Mouse (Mus musculus) CH12.LX (cell line): ENCODE results near the gene Fam193a. TPM values are rescaled to one million over a fixed set of nuclear protein-coding genes. Genes with fewer than 3 reads are reported as not detected.

Experiments used
- DNase-seq: peaks from one replicate; pipeline ENCODE4 v3.0.0-alpha.2; 2013; ENCODE audit errors: extremely low read depth
- H3K27ac ChIP-seq: 2 replicates; pipeline ENCODE4 v1.5.1; 2012; ENCODE audit warnings: low read depth, mild to moderate bottlenecking, control low read depth, moderate library complexity; ENCODE audit not compliant: insufficient read depth
- H3K27me3 ChIP-seq: replicated peaks from 2 replicates; pipeline ENCODE3; 2012; ENCODE audit warnings: inconsistent platforms
- H3K36me3 ChIP-seq, 2 experiments: replicated peaks in 1 of 2; 2 replicates each; pipeline versions ENCODE3 to v1.6.1; 2012; ENCODE audit warnings: inconsistent platforms in 1 of 2, low read length in 1 of 2, mild to moderate bottlenecking in 1 of 2, mixed read lengths in 1 of 2, moderate library complexity in 1 of 2; ENCODE audit not compliant: control insufficient read depth in 1 of 2, insufficient read depth in 1 of 2
- H3K4me1 ChIP-seq, 2 experiments: 2 replicates each; pipeline ENCODE4 v1.6.1; 2012; ENCODE audit warnings: inconsistent platforms in 1 of 2, moderate library complexity in 1 of 2; ENCODE audit not compliant: insufficient read depth in 2 of 2, control insufficient read depth in 1 of 2
- H3K4me2 ChIP-seq: 2 replicates; pipeline ENCODE4 v1.6.1; 2012; ENCODE audit warnings: low read depth, mild to moderate bottlenecking, control low read depth; ENCODE audit not compliant: poor library complexity, insufficient read depth, severe bottlenecking
- H3K4me3 ChIP-seq, 3 experiments: fragments of 150-350 bp in 1 of 3; sonication (generic) in 1 of 3; replicated peaks in 1 of 3; 2 replicates each; pipeline versions ENCODE3 to v1.5.1; 2011 to 2012; ENCODE audit warnings: low read depth in 2 of 3, low read length in 2 of 3, mild to moderate bottlenecking in 2 of 3, moderate library complexity in 2 of 3, control low read depth in 1 of 3, improper control_type of control experiment in 1 of 3, inconsistent platforms in 1 of 3, mixed read lengths in 1 of 3; ENCODE audit not compliant: poor library complexity in 1 of 3
- H3K79me2 ChIP-seq: replicated peaks from 2 replicates; pipeline ENCODE4 v1.6.1; 2012; ENCODE audit warnings: mild to moderate bottlenecking, moderate library complexity; ENCODE audit not compliant: control insufficient read depth, poor library complexity, insufficient read depth, severe bottlenecking; ENCODE audit errors: extremely low read depth
- H3K9ac ChIP-seq: 2 replicates; pipeline ENCODE4 v1.6.1; 2012; ENCODE audit warnings: low read depth, mild to moderate bottlenecking, control low read depth, moderate library complexity; ENCODE audit not compliant: insufficient read depth
- H3K9me3 ChIP-seq: replicated peaks from 2 replicates; pipeline ENCODE3; 2012; ENCODE audit warnings: low read length, inconsistent platforms, mixed read lengths
- CTCF ChIP-seq, 2 experiments: IDR thresholded peaks in 1 of 2; conservative IDR thresholded peaks in 1 of 2; 2 replicates each; pipeline ENCODE4 v1.5.1; 2011 to 2012; ENCODE audit warnings: low read depth in 2 of 2, low read length in 2 of 2, improper control_type of control experiment in 1 of 2, inconsistent platforms in 1 of 2, mild to moderate bottlenecking in 1 of 2, moderate library complexity in 1 of 2
- E2F4 ChIP-seq: IDR thresholded peaks from 2 replicates; pipeline ENCODE4 v1.6.1; 2011; ENCODE audit warnings: low read depth, low read length, improper control_type of control experiment; ENCODE audit not compliant: insufficient replicate concordance
- HCFC1 ChIP-seq: IDR thresholded peaks from 2 replicates; pipeline ENCODE4 v1.6.1; 2012; ENCODE audit warnings: low read depth, mild to moderate bottlenecking, inconsistent platforms, low read length, improper control_type of control experiment
- JUN ChIP-seq: IDR thresholded peaks from 2 replicates; pipeline ENCODE4 v1.6.1; 2011; ENCODE audit warnings: low read depth, mild to moderate bottlenecking, low read length, improper control_type of control experiment, moderate library complexity; ENCODE audit not compliant: insufficient read depth
- JUND ChIP-seq: conservative IDR thresholded peaks from 2 replicates; pipeline ENCODE4 v1.6.1; 2011; ENCODE audit warnings: low read depth, low read length, improper control_type of control experiment
- KAT2A ChIP-seq: IDR thresholded peaks from 2 replicates; pipeline ENCODE4 v1.6.1; 2012; ENCODE audit warnings: low read length, improper control_type of control experiment, inconsistent platforms; ENCODE audit not compliant: insufficient replicate concordance
- MAX ChIP-seq: IDR thresholded peaks from 2 replicates; pipeline ENCODE4 v1.6.1; 2011; ENCODE audit warnings: low read length, improper control_type of control experiment
- MXI1 ChIP-seq: IDR thresholded peaks from 2 replicates; pipeline ENCODE4 v1.6.1; 2011; ENCODE audit warnings: mild to moderate bottlenecking, low read depth, low read length, improper control_type of control experiment
- NRF1 ChIP-seq: IDR thresholded peaks from 2 replicates; pipeline ENCODE4 v1.6.1; 2014; ENCODE audit warnings: low read depth, mild to moderate bottlenecking, inconsistent platforms, low read length, improper control_type of control experiment, moderate library complexity
- PAX5 ChIP-seq: IDR thresholded peaks from 2 replicates; pipeline ENCODE4 v1.6.1; 2012; ENCODE audit warnings: low read length, inconsistent platforms, mixed read lengths
- POLR2A ChIP-seq: IDR thresholded peaks from 2 replicates; pipeline ENCODE4 v1.6.1; 2011; ENCODE audit warnings: low read depth, mild to moderate bottlenecking, improper control_type of control experiment, low read length
- POLR2AphosphoS2 ChIP-seq: IDR thresholded peaks from 2 replicates; pipeline ENCODE4 v1.6.1; 2011; ENCODE audit warnings: low read depth, low read length, improper control_type of control experiment
- SIN3A ChIP-seq: IDR thresholded peaks from 2 replicates; pipeline ENCODE4 v1.6.1; 2012; ENCODE audit warnings: low read length, improper control_type of control experiment, inconsistent platforms
- SMC3 ChIP-seq: IDR thresholded peaks from 2 replicates; pipeline ENCODE4 v1.6.1; 2011; ENCODE audit warnings: low read depth, low read length, improper control_type of control experiment
- TBP ChIP-seq: conservative IDR thresholded peaks from 2 replicates; pipeline ENCODE4 v1.6.1; 2011; ENCODE audit warnings: low read depth, low read length, improper control_type of control experiment
- UBTF ChIP-seq: IDR thresholded peaks from 2 replicates; pipeline ENCODE4 v1.6.1; 2012; ENCODE audit warnings: low read depth, mild to moderate bottlenecking, inconsistent platforms, low read length, improper control_type of control experiment, moderate library complexity
- USF1 ChIP-seq: IDR thresholded peaks from 2 replicates; pipeline ENCODE4 v1.6.1; 2014; ENCODE audit warnings: low read depth, mild to moderate bottlenecking, inconsistent platforms, low read length, improper control_type of control experiment
- ZNF384 ChIP-seq: IDR thresholded peaks from 2 replicates; pipeline ENCODE4 v1.6.1; 2012; ENCODE audit warnings: low read depth, low read length, improper control_type of control experiment, inconsistent platforms
- dilution Hi-C: fragments of 300-500 bp; cut with MboI; formaldehyde crosslinking; loops from 2 replicates; pipeline ENCODE4 v1.14.3; 2020; ENCODE audit warnings: low sequenced_read_pairs; ENCODE audit not compliant: extremely low pct_unique_long_range_greater_than_20kb, extremely low pct_ligation_motif_present
- in situ Hi-C: fragments of 300-500 bp; cut with MboI; formaldehyde crosslinking; loops from 3 replicates; pipeline ENCODE4 v1.14.3; 2019; ENCODE audit warnings: low sequenced_read_pairs, low pct_ligation_motif_present, low pct_unique_long_range_greater_than_20kb, mixed read lengths
- polyA plus RNA-seq: library from polyadenylated mRNA; unstranded; fragments of >175 nt; gene quantifications from 2 replicates; pipeline ENCODE4 v1.2.1, GENCODE M21; 2012; ENCODE audit warnings: low read depth; ENCODE audit not compliant: insufficient read length
- total RNA-seq, 2 experiments: library from RNA; depleted of rRNA; stranded (reverse); fragments of 300-350 nt in 1 of 2; fragments of >200 nt in 1 of 2; gene quantifications; 2 replicates each; pipeline ENCODE4 v1.2.3; 2012 to 2014

The Fam193a gene
- total and polyA plus RNA-seq, 3 experiments, result 3.6 to 19.0 (median 8.5) TPM

DNA sequence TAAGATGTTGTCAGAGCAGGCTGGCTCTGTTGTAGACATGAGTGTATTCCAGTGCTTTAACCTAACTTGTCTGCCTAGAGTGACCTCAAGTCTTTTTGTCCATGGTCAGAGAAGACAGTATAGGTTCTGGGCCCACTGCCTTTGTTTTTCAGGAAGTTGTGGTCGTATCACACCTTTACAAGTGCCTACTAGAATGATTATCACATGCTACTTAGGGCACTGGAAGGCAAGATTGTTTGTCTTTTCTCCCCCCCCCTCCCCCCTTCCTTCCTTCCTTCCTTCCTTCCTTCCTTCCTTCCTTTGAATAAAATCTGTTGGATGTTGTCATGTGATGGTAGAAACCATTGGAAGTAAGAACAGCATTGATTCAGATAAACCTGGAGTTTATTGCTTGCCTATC lies 49.5 kb downstream of the Fam193a start:
- H3K4me2 ChIP-seq, result no peak overlapping the region
- no peak overlapping the region for H3K4me3 ChIP-seq
- H3K27me3 ChIP-seq, result no peaks in the 10 kb centered on the region
- no peak for DNase-seq
- no peak overlapping the region for H3K9ac ChIP-seq
- H3K9me3 ChIP-seq, result no peaks in the 10 kb centered on the region
- dilution Hi-C loops (no loop called here), in situ Hi-C loops (no loop called here)
- no peaks in the 10 kb centered on the region for H3K79me2 ChIP-seq
- peaks cover 12 to 40% of the 10 kb centered on the region in 2 experiments for H3K36me3 ChIP-seq
- H3K27ac ChIP-seq, result no peak overlapping the region
- no peak for TF ChIP-seq E2F4
- no peak for TF ChIP-seq KAT2A
- no peak for TF ChIP-seq MXI1
- no peak for TF ChIP-seq UBTF
- TF ChIP-seq JUN, result no peak
- TF ChIP-seq POLR2A, result no peak
- TF ChIP-seq CTCF (conservative IDR thresholded peaks at IDR 0.05 in 1 of 2, IDR thresholded peaks at IDR 0.05 in 1 of 2; ENCODE audit: low read depth in 2 of 2, low read length in 2 of 2), result no peak
- TF ChIP-seq SIN3A, result no peak
- no peak for TF ChIP-seq USF1
- peaks cover 0 to 12% of the 10 kb centered on the region in 2 experiments; a peak in 1 of 4 replicates for H3K4me1 ChIP-seq

DNA sequence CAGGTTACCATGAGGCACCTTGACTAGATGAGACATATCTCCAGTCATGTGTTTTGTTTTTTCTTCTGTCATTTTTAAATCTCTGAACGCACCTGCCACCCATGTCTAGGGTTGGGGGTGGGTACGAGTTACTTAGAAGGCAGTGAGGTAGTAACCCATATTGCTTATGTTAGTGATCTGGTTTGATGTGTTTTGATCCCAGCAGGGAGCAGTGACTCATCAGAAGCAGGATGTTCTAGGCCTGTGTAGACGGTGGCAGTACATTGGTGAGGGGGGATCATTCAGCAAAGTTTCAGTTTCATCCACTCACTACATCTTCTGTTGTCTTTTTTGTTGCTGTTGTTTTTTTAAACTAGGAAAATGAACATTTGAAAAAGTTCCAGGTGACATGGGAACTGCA lies 61.0 kb downstream of the Fam193a start:
- TF ChIP-seq TBP (no peak), ZNF384 (no peak), SMC3 (no peak), JUND (no peak), USF1 (no peak), MAX (no peak), MXI1 (no peak), NRF1 (no peak), POLR2AphosphoS2 (no peak), SIN3A (no peak), PAX5 (no peak), HCFC1 (no peak), JUN (no peak)
- Histone ChIP-seq H3K9ac (no peak overlapping the region), H3K4me2 (no peak overlapping the region), H3K27me3 (no peaks in the 10 kb centered on the region), H3K36me3 (peaks cover 45 to 72% of the 10 kb centered on the region in 2 experiments), H3K4me1 (no peaks in the 10 kb centered on the region), H3K79me2 (no peaks in the 10 kb centered on the region), H3K9me3 (no peaks in the 10 kb centered on the region), H3K4me3 (no peak overlapping the region), H3K27ac (no peak overlapping the region)
- dilution Hi-C loops, result no loop called here
- in situ Hi-C loops, result no loop called here
- DNase-seq, result no peak
